ENCODE assay signal across 16 mouse cellular contexts in the genomic region with DNA sequence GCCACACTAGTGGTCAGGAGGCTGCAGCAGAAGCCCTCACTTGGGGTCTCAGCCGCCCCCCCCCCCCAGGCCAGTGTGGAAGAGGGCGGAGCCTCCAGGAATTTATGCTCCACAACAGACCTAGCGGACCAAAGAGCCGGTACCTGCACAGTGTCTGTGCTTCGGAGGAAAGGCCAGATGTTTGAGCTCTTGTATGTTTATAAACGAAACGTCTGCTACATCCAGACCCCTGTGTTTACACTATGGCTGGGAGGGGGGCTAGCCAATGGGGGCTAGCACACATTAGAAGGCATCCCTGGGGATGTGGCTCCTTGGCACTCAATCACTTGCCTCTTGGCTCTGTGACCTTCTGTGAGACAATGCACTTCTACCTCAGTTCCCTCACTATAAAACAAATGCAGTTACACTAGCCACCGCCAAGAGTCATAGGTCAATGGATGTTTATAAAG.
DNase-seq lines count a peak whose midpoint lies in the region; ATAC-seq lines count a peak whose summit lies in the region.
"Had no signal": no experiment of that assay in that cellular context is flagged by ENCODE, and none has a peak within 500 bp of the region (broad histone marks: within the 10 kb centered on the region; RNA-seq: fewer than 3 reads in every experiment).

No protein-coding gene starts in this region.

- no peak for DNase-seq in kidney, postnatal 14 days
- peak; percentile 56 for DNase-seq in embryonic facial prominence, embryonic 10.5 days (ENCODE audit: low spot score)
- no peak for DNase-seq in heart, postnatal 14 days
- DNase-seq: adrenal gland, postnatal 25 days; cerebellum, postnatal 14 days; forebrain, postnatal 0 days; kidney, postnatal 10 days; liver, postnatal 0 days had no signal

- H3K4me2 ChIP-seq in kidney, embryonic 16.5 days (replicated peaks; ENCODE audit: low read depth, low read length) = no peak overlapping the region
- no peak overlapping the region for H3K4me2 ChIP-seq in intestine, embryonic 16.5 days (ENCODE audit: low read depth, low read length)
- no peak overlapping the region for H3K4me2 ChIP-seq in stomach, embryonic 15.5 days
- H3K4me2 ChIP-seq: heart, embryonic 15.5 days; midbrain, embryonic 11.5 days had no signal

- no peaks in the 10 kb centered on the region for H3K36me3 ChIP-seq in kidney, embryonic 16.5 days (ENCODE audit: insufficient read depth, low read length)
- no peaks in the 10 kb centered on the region for H3K36me3 ChIP-seq in embryonic facial prominence, embryonic 10.5 days (replicated peaks)
- H3K36me3 ChIP-seq in intestine, embryonic 16.5 days (ENCODE audit: control insufficient read depth, insufficient read depth, low read length) = no peaks in the 10 kb centered on the region
- no peaks in the 10 kb centered on the region for H3K36me3 ChIP-seq in stomach, embryonic 15.5 days
- H3K36me3 ChIP-seq: heart, embryonic 15.5 days had no signal

- no peak overlapping the region for H3K9ac ChIP-seq in kidney, embryonic 16.5 days (replicated peaks; ENCODE audit: low read length)
- H3K9ac ChIP-seq in intestine, embryonic 16.5 days (ENCODE audit: low read depth, low read length) = no peak overlapping the region
- H3K9ac ChIP-seq in stomach, embryonic 15.5 days = no peak overlapping the region
- H3K9ac ChIP-seq: forebrain, postnatal 0 days; heart, embryonic 15.5 days; liver, postnatal 0 days had no signal

- peaks cover 11% of the 10 kb centered on the region for H3K4me1 ChIP-seq in kidney, embryonic 16.5 days (ENCODE audit: insufficient read depth, low read length)
- H3K4me1 ChIP-seq in embryonic facial prominence, embryonic 10.5 days = peaks cover 48% of the 10 kb centered on the region
- peaks cover 7% of the 10 kb centered on the region; the same call in 1 of the 2 replicates for H3K4me1 ChIP-seq in intestine, embryonic 16.5 days (ENCODE audit: control insufficient read depth, insufficient read depth, low read length)
- H3K4me1 ChIP-seq in stomach, embryonic 15.5 days = peaks cover 21% of the 10 kb centered on the region
- H3K4me1 ChIP-seq: heart, embryonic 15.5 days had no signal

- intact Hi-C loops in heart, postnatal 14 days (cut with DNase I) = no loop called here

- H3K9me3 ChIP-seq in kidney, embryonic 16.5 days (ENCODE audit: low read length) = no peaks in the 10 kb centered on the region
- H3K9me3 ChIP-seq in embryonic facial prominence, embryonic 10.5 days = no peaks in the 10 kb centered on the region
- no peaks in the 10 kb centered on the region for H3K9me3 ChIP-seq in intestine, embryonic 16.5 days (ENCODE audit: control insufficient read depth, low read length)
- no peaks in the 10 kb centered on the region for H3K9me3 ChIP-seq in stomach, embryonic 15.5 days
- H3K9me3 ChIP-seq: heart, embryonic 15.5 days had no signal

- no peak overlapping the region for H3K27ac ChIP-seq in kidney, embryonic 16.5 days (ENCODE audit: low read length)
- peak overlapping the region; percentile 75; the same call in 1 of the 2 replicates for H3K27ac ChIP-seq in embryonic facial prominence, embryonic 10.5 days (replicated peaks)
- no peak overlapping the region for H3K27ac ChIP-seq in intestine, embryonic 16.5 days (ENCODE audit: low read length)
- H3K27ac ChIP-seq in stomach, embryonic 15.5 days = peak overlapping the region; percentile 71
- H3K27ac ChIP-seq: heart, embryonic 15.5 days; hindbrain, postnatal 0 days had no signal

- 0 out of 2 replicates have a peak, but pooled peaks have one; percentile 19 for ATAC-seq in kidney, embryonic 16.5 days (ENCODE audit: low FRiP score, low TSS enrichment)
- ATAC-seq in intestine, embryonic 16.5 days = peak; percentile 67
- ATAC-seq in stomach, embryonic 15.5 days (ENCODE audit: insufficient read depth, low FRiP score, low read depth) = peak; percentile 60; the same call in 1 of the 2 replicates
- ATAC-seq in CD4-positive, CD25-positive, alpha-beta regulatory T cell, adult 4 months = no peak
- ATAC-seq: forebrain, postnatal 0 days; hindbrain, postnatal 0 days; liver, postnatal 0 days had no signal

- WGBS in kidney, embryonic 16.5 days = 24% methylated on average over 8 of the region's 8 CpGs
- WGBS in embryonic facial prominence, embryonic 10.5 days = 43% methylated on average over 8 of the region's 8 CpGs
- WGBS in intestine, embryonic 16.5 days = 30% methylated on average over 8 of the region's 8 CpGs
- 30% methylated on average over 8 of the region's 8 CpGs for WGBS in stomach, embryonic 15.5 days

- no peaks in the 10 kb centered on the region for H3K27me3 ChIP-seq in kidney, embryonic 16.5 days (ENCODE audit: insufficient read depth, low read length)
- H3K27me3 ChIP-seq in embryonic facial prominence, embryonic 10.5 days (replicated peaks; ENCODE audit: low read depth, poor library complexity, severe bottlenecking) = no peaks in the 10 kb centered on the region
- H3K27me3 ChIP-seq in intestine, embryonic 16.5 days (replicated peaks; ENCODE audit: control insufficient read depth, insufficient read depth, low read length) = no peaks in the 10 kb centered on the region
- H3K27me3 ChIP-seq in stomach, embryonic 15.5 days (replicated peaks) = no peaks in the 10 kb centered on the region

- H3K4me3 ChIP-seq in kidney, embryonic 16.5 days (ENCODE audit: low read length) = no peak overlapping the region
- no peak overlapping the region for H3K4me3 ChIP-seq in embryonic facial prominence, embryonic 10.5 days
- H3K4me3 ChIP-seq in intestine, embryonic 16.5 days (ENCODE audit: low read length) = no peak overlapping the region
- no peak overlapping the region for H3K4me3 ChIP-seq in stomach, embryonic 15.5 days (replicated peaks)
- H3K4me3 ChIP-seq: erythroblast, embryonic 14.5 days; heart, embryonic 15.5 days had no signal

Comparison
In these comparisons a context has a peak if more than half of its experiments do, and no peak if none do; other contexts are left out.
1. H3K27ac ChIP-seq: peak in embryonic facial prominence, embryonic 10.5 days (single experiment) and stomach, embryonic 15.5 days (single experiment); none in kidney, embryonic 16.5 days (single experiment) and intestine, embryonic 16.5 days (single experiment).